Mouse (Mus musculus) urinary bladder, postnatal 4 days (tissue): Measurements from ENCODE around the gene Ubb.
"Not testable (repeated sequence)": the region's sequence is repeated elsewhere in the genome, so short reads cannot be mapped to it uniquely, and the experiment has no call there.

ENCODE experiments used
- DNase-seq, 2 experiments: peaks; one replicate each; pipeline ENCODE4 v3.0.0; 2021 to 2022; ENCODE audit warnings: low spot score in 2 of 2

Gene Ubb

DNA sequence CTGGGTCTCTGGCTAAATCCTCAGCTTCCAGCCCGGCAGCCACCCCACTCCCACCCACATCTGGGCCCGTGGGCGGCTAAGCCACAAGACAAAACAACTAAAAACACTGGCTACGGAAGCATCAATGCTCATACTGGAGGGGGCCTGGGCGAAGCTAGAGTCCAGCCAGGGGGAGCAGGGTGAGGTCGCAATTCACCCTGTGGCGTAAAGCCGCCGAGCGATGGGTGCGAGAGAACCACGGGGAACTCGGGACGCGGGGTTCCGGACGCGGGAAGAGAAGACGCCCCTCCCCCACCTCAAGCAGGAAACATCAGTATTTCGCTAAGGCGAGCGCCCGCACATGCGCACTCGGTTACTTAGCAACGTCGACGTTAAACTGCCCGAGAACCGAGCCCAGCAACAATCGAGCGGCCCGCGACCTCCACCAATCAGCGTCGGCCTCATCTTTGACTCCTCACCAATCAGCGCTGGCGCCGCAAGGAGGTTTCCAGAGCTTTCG lies at the start of gene Ubb:
Gene Ubb, plus strand, starts transcription at position 445 of the 499 bp plus-strand sequence.
- peak; percentile 98 to 99 for DNase-seq

DNA sequence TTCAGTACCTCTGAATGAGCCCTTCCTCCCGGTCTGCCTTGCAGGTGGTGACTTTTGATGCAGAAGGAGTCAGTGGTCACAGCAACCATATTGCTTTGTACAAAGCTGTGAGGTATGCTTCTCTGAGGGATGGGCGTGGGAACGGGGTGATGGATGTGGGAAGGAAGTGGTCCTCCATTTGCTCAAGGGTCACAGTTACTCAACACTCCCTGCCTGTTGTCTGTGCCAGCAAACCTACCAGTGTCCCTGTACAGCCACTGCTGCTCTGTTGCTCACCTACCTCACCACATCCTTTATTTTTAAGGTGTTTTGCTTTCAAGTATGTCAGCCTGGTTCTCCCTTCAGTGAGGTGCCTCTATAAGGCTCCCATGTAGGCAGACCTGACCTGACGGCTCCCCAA lies 43.3 kb upstream of the Ubb start:
- DNase-seq: no peak

DNA sequence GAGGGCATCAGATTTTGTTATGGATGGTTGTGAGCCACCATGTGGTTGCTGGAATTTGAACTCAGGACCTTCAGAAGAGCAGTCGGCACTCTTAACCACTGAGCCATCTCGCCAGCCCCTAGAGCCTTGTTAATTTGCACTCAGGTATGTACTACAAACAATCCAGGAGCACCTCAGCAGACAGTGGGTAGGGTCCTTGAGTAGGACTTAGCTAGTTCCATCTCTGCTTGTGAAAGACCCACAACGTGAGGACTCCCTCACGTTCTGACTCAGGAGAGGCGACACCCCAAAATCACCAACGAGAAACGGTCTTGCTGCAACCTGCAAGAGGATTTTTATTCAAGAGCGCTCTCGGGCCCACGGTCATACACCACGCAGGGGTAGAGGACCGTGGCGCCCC lies 42.6 kb upstream of the Ubb start:
- DNase-seq: not testable (repeated sequence)

DNA sequence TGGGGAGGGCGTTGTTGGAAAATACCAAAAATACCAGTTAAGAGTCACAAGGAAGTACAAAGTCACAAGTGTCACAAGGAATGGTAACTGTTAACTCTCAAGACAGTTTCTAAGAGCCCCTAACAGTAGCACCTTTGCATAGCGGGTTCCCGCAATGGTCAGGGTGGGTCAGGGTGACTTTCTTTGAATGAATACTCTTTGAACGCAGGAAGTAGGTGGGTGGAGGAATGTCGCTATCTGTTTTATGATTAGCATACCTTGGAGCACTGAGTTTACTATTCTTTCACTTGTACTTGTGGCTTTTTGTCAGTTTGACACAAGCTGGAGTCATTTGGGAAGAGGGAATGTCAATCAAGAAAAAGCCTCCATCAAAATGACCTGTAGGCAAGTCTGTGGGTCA lies 42.2 kb upstream of the Ubb start:
- not testable (repeated sequence) for DNase-seq

DNA sequence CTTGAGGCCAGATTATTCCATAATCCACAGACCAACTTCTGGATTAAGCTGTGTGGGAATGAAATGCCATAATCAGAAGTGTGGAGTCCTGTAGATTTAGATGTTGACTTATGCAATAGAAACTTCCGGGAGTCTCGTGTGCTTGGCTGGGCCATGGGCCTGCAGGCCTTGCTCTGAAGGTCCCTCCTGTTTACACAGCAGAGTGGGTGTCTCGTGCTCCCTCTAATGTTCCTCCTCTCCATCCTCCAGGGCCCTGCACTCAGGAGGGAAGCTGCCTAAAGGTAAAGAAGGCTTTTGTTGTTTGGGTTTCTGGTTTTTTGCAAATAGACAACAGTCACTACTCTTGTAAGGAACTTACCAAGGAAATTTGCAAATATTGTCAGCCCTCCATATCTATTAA lies 41.4 kb upstream of the Ubb start:
- no peak for DNase-seq

DNA sequence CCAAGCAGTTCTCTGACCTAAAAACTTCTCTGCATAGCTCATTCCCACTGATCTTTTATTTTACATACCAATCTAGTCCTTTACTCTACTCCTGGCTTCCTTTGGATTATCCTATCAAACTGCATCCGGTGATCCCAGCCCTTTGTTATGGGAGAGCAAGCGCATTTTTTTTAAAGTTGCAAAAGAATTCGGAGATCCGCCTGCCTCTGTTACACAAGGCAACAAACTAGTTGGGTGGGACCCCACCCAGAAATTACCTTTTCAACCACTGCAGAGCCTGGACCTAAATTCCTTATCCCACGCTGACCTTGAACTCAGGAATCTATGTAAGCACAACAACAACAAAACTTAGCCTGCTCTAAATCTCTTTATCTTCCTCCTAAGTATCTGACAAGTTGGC lies 40.0 kb upstream of the Ubb start:
- no peak for DNase-seq

DNA sequence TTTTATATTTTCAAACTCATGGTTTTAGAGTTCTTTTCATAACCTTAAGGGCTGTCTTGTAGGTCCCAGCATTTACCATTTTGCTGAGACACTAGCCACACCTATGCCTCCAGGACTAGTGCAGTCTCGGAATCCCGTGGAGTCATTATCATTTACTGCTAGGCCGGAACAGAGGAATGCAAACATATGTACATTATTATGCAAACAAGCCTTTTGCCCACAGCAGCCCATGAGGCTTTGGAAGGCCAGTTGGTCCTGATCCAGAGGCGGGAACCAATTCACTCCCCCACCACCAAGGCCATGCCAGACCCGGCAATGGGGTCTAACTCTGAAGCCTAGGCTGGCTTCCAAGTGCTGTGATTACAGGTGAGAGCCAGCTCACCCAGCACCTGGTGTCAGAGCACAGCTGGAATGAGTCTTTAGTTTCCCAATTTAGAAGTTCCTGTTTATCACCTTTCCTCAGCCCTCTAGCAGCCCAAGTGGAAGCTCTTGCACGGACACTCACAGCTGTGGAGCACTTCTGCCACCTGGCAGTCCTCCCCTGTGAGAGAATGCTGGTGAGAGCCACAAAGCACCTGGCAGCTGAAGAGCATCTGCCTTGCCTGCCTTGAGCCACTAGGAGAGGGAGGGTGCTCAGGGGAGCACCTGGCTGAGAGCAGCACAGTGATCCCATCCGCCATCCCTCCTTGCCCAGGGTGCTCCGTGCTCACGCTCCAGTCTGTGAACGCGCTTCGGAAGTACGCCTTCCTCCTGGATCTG lies 39.3 kb upstream of the Ubb start:
- DNase-seq: no peak

DNA sequence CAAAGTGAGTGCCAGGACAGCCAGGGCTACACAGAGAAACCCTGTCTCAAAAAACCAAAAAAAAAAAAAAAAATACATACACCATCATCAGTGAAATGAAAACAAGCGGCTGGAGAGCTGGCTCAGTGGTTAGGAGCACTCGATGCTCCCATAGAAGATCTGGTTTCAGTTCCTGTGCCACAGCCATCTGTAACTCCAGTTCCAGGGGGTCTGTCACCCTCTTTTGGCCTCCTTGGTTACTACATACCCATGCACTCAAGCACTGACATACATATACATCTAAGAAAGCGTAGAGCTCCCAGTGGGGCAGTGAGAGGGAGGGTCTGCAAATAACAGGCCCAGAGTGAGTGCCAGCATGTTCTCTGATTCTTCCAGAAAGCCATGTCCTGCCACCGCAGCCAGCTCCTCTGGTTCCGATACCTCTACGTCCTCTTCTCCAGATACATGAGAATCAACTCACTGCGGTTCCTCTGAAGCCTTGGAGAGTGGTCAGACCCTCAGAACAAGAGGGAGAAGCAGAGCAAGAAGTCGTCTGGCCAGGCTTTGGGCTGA lies 38.4 kb upstream of the Ubb start:
- DNase-seq: no peak

DNA sequence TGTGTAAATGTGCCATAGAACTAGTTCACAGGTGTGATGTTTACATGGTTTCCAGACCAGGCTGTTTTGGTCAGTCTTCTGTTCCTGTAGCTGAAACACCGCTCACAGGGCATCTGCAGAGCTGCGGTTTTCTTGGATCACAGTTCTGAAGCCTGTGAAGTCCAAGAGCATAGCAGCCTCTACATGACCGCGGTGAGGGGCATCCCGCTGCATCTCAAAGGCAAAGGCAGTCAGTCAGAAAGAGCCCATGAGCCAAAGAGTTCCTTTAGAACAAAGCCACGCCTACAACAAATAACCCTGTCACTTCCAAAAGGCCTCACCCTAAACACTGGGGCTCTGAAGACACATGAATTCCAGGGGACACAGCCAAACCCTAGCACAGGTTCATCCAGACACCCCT lies 37.7 kb upstream of the Ubb start:
- DNase-seq: no peak

DNA sequence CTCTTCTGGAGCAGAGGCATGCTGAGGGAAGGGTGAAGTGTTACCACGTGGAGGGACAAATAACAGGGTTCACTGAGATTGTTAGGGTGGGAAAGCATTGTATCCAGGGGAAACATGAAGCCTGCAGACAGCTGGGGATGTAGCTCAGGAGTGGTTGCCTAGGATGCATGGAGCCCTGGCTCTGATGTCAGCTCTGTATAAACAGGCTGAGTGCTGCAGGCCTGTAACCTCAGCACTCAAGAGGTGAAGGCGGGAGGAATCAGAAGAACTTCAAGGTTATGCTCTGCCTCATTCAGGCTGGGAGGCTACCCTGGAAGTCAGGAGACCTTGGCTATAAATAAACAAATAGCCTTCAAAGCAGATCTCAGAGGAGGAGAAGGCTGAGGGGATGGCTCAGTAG lies 32.0 kb upstream of the Ubb start:
- DNase-seq: no peak

DNA sequence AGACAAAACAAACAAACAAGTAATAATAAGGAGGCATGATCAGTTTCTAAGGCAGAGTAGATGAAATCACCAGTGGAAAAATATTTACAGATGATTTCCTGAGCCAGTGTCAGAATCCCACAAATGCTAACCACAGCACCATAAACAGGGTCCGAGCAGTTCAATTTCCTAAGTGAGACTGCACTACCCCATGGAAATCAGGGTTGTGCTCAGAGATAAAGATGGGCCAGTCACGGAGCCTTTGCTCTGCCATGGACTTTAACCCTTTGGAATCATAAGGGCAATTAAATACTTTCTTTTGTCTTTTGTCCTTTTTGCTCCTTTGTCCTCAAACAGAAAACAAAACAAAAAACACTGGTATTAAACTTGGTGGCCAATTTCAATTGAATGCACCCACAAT lies 28.7 kb upstream of the Ubb start:
- no peak for DNase-seq

DNA sequence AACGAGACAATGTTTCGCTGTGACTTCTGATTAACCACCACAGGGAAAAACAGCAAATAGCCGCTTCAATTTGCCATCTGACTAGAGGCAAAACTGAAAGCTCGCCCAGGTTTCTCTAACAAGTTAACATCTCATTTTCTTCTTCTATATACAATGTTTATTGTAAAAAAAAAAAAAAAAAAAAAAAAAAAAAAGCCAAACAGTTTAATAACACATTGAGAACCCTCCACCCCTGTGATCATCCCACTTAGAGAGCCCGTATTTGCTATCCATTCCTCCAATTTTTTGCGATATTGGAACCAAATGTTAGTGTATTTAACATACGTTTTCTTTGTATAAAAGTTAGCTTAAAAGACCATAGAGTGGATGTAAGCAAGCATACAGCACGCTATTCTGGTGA lies 13.9 kb upstream of the Ubb start:
- no peak for DNase-seq

DNA sequence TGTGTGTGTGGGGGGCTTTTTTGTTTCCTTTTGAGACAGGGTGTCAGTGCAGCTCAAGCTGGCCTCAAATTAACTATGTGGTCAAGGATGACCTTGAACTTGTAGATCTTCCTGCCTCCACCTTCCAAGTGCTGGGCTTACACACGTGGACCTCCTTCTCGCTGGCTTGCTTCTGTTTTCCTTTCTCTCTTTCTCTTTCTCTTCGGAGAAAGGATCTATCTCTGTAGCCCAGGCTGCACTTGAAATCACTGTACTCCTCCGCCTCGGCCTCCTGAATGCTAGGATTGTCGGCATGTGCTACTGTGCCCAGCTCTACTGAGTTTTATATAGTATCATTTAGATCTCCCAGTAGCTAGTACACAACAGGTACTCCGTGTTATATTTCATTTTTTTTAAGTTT lies 13.4 kb upstream of the Ubb start:
- DNase-seq: no peak

DNA sequence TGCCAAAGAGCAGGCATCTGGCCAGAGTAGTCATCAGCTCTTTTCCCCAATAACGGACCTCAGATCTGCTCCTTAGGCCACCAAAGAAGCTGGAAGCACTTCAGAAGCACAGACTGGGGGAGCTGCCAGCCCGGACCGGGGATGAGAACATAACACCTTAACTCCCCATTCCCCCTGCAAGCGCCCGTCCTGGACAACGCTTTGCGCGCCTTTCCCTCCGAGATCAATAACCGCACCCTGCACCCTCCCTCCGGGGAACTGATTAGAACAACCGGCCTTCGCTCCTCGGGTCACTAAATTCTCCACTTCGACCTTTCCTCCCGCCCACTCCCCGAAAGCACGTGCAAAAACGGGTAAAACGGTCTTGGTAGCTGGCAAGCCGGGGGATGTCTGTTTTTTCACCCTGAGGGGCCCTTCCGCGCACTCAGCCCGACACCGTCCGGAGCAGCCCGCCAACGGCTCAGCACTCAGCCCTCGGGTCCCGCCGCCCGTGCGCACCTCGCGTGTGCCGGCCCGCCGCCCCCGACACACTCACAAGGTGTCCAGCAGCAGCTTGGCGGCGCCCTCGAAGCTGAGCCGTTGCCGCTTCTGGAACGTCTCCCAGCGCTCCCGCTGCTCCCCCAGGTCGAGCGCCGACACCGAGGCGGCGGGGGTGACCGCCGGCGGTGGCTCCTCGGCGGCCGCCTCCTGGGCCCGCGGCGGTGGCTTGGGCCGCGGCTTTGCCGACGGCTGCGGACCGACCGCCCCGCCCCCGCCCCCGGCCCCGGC lies 12.5 kb upstream of the Ubb start:
- DNase-seq: peak; percentile 61 to 63

DNA sequence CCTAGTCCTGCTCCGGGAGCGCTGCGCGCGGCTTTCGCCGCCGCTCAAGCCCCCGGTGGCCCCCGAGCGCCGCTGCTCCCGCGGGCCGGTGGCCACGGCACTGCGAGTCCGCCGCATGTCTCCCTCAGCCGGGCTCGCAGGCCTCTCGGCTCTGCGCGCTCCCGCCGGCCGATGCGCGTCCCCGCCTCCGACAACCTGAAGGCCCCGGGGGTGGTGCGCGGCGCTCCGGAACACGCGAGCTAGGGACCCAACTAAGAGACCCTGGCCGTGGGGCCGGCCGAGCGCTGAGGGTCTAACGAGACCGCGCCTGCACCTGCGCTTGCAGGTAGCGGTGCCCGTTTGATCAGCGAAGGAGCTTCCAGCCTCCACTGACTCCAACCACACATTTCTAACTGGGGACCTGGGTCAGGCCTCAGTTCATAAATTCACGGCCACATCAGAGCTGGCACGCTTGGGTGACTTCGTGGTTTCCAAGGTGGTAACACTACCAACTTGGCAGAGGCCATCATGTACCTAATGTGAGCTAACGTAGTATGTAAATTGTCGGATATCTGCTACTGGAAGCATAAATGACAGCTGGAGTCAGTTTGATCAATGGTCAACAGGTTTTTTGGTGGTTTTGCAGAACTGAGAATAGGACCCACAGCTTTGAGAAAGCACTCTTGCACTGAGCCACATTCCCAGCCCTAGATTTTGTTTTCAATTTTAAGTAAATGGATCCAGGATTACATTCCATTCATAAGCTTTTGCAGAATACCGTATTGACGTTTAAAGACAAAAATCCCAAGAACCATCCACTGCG lies 11.7 kb upstream of the Ubb start, which contains the start of gene Cenpv:
Gene Cenpv, minus strand, starts transcription at position 173 of the 802 bp plus-strand sequence.
- DNase-seq: peak in 1 of 2 experiments; percentile 75

DNA sequence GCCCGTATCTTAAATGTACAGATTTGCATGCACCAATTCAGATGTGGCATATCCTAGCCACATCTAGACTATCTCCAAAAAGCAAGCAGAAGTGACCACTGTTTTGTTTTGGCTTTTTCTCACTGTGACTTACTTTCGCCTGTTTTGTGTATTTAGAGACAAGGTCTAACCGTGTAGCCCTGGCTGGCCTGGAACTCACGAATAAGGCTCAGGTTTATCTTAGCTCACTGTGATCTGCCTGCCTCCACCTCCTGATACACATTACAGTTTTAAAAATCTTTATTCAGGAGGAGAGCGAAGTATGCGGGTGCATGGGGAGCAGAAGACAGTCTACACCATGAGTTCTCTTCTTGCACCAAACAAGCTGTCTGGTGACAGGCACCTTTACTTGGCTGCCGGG lies 10.8 kb upstream of the Ubb start:
- no peak for DNase-seq

DNA sequence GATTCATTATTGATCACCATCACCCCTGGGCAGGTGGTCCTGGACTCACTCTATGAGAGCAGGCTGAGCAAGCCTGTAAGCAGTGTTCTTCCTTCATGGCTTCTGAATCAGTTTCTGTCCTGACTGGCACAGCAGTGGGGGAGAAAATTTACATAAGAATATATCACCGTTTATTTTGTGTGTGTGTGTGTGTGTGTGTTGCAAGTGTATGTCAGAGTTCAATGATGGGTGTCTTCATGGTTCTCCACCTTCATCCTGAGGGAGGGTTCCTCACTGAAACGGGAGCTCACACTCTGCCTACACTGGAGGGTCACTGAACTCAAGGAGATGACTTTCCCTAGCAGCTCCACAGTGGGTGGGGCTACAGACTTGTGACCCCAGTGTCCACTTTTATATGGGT lies 10.0 kb upstream of the Ubb start:
- DNase-seq: no peak

DNA sequence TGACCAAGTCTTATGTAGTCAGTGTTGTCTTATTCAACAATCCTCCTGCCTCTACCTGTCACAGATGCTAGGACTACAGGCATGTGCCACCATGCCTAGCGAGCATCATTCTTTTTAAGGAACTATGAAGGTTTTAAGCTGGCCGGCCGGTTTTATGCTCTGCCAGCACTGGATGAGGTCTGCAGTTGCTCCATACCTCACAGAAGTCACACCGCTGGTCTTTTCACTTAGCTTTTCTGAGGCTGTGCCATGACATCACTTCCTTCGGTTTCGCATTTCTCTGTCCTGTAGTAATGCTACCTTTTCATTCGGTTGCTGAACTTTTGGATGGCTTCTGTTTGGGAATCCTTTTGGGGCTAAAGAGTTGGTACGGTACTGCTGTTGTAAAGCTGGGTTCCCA lies 9.4 kb upstream of the Ubb start:
- no peak for DNase-seq

DNA sequence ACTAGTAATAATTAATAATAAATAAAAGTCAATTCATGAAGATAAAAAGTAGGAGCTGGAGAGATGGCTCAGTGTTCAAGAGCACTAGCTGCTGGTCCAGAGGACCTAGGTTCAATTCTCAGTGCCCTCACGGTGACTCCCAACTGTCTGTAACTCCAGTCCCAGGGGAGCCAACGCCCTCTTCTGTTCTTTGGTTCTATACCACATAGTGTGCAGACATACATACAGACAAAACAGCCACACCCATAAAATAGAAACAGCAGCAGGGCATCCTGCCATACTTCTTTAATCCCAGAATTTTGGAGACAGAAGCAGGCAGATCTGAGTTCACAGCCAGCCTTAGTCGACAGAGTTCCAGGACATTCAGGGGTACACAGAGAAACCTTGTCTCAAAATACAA lies 7.0 kb upstream of the Ubb start:
- no peak for DNase-seq

DNA sequence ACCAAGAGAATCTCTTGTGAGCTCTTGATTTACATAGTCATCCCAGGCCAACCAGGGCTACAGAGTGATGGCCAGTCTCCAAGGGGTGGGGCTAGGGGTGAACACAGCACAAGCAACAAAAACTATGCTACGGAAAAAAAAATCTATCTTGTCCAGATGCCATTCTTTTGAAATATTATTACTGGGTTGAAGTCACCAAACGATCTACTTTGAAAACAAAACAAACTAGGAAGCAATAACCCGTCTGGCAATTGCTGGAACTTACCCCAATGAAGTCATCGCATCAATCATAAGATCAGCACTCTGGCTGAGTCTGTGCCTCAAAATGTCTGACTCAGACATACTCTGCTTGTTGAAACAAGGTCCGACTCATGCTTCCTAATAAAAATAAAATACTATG lies 1.2 kb upstream of the Ubb start:
- peak; percentile 65 to 70 for DNase-seq

DNA sequence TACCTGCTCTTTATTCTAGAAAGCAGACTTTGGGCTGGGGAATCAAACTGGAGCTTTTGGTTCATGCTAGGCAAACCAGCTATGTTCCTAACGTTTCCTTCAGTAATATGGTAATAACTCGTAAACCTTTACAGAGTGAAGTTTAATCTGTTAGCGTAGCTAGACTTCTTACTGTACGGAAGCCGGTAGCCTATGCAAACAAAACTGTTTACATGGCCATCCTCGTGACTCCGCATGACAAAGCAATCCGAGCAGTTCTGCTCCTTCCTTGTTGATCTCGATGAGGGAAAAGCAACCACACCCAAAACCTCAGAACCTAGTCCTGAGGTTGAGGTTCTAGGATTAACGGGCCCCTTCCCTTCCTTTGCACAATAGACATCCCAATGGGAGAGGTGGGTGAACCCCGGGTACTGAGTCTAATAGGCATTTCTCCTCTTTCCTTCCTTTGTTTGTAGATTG lies 715 bp upstream of the Ubb start:
- peak in 1 of 2 experiments; percentile 37 for DNase-seq
